Mouse (Mus musculus) heart, embryonic 16.5 days (tissue): Measurements from ENCODE around the gene Epb41l5. TPM values are rescaled to one million over a fixed set of nuclear protein-coding genes. Genes with fewer than 3 reads are reported as not detected.

Experiments
- ATAC-seq: fragments of 200-750 bp; cut with Nextera tagmentation; replicated peaks from 2 replicates; pipeline ENCODE4 v1.8.0; 2017; ENCODE audit warnings: moderate number of reproducible peaks; ENCODE audit not compliant: insufficient read depth, low FRiP score; ENCODE audit errors: extremely low read depth
- H3K27ac ChIP-seq: fragments of 300-500 bp; sonication (generic); 2 replicates; pipeline ENCODE4 v1.5.1; 2014; ENCODE audit warnings: mild to moderate bottlenecking, low read length, control low read depth, moderate library complexity
- H3K27me3 ChIP-seq: fragments of 300-500 bp; sonication (generic); 2 replicates; pipeline ENCODE4 v1.6.1; 2014; ENCODE audit warnings: low read length, mixed read lengths; ENCODE audit not compliant: control insufficient read depth, insufficient read depth
- H3K36me3 ChIP-seq: fragments of 300-500 bp; sonication (generic); 2 replicates; pipeline ENCODE4 v1.6.1; 2014; ENCODE audit not compliant: control insufficient read depth, insufficient read depth
- H3K4me1 ChIP-seq: fragments of 300-500 bp; sonication (generic); 2 replicates; pipeline ENCODE4 v1.6.1; 2014; ENCODE audit warnings: low read length, mixed read lengths; ENCODE audit not compliant: control insufficient read depth, insufficient read depth
- H3K4me2 ChIP-seq: fragments of 300-500 bp; sonication (generic); 2 replicates; pipeline ENCODE4 v1.6.1; 2014; ENCODE audit warnings: low read depth, mild to moderate bottlenecking, control low read depth, low read length
- H3K4me3 ChIP-seq: fragments of 300-500 bp; sonication (generic); 2 replicates; pipeline ENCODE4 v1.5.1; 2014; ENCODE audit warnings: mild to moderate bottlenecking, control low read depth, low read length
- H3K9ac ChIP-seq: fragments of 300-500 bp; sonication (generic); 2 replicates; pipeline ENCODE4 v1.6.1; 2014; ENCODE audit warnings: low read length, control low read depth
- H3K9me3 ChIP-seq: fragments of 300-500 bp; sonication (generic); replicated peaks from 2 replicates; pipeline ENCODE4 v1.6.1; 2016; ENCODE audit warnings: low read length; ENCODE audit not compliant: control insufficient read depth
- WGBS: fragments of 180-500 bp; shearing (Covaris S2); extraction: QIAGEN DNeasy Blood & Tissue Kit; methylation state at CpG from one replicate; pipeline ENCODE4 v1.1.7; 2014; 5-methylcytosine and 5-hydroxymethylcytosine counted together
- polyA plus RNA-seq: library from polyadenylated mRNA; unstranded; fragments of >200 nt; fragmentation: Nextera tagmentation; extraction: Ambion mirVana; gene quantifications from 2 replicates; pipeline ENCODE4 v1.2.1, GENCODE M21; 2015

Epb41l5 gene
- polyA plus RNA-seq, 1 experiment from 2014 or later = 12.7 TPM

DNA sequence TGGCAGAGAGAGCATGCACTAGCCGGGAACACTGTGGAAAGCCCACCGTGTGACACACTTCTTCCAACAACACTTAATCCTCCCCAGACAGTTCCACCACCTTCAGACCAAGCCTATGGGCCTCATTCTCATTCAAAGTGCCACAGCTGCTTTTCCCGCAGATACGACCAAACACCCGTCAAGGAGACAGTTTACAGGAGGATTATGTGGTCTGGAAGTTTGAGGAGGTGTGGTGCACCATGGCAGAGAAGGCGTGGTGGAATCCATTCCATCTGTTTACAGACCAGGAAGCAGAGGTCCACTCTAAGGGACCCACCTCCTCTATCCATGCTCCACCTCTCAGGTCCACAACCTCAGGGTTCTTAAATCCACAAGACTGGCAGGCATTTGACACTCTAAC, 129.5 kb downstream of the Epb41l5 start:
- no peaks in the 10 kb centered on the region for H3K36me3 ChIP-seq
- 77% methylated on average over 6 of the region's 6 CpGs for WGBS
- no peak for ATAC-seq
- H3K27me3 ChIP-seq = no peaks in the 10 kb centered on the region
- H3K27ac ChIP-seq = no peak overlapping the region
- H3K4me1 ChIP-seq = peaks cover 6% of the 10 kb centered on the region
- H3K4me2 ChIP-seq = no peak overlapping the region
- H3K4me3 ChIP-seq = no peak overlapping the region
- H3K9me3 ChIP-seq = 0 out of 2 replicates have a peak, but pooled peaks cover 4% of the 10 kb centered on the region
- H3K9ac ChIP-seq = no peak overlapping the region

- no peak for ATAC-seq
- Histone ChIP-seq H3K4me2 (no peak overlapping the region), H3K27ac (no peak overlapping the region)
Observed at GRCm38 (mm10) chr1:119518786-119519185, 130.0 kb downstream of the Epb41l5 start.

DNA sequence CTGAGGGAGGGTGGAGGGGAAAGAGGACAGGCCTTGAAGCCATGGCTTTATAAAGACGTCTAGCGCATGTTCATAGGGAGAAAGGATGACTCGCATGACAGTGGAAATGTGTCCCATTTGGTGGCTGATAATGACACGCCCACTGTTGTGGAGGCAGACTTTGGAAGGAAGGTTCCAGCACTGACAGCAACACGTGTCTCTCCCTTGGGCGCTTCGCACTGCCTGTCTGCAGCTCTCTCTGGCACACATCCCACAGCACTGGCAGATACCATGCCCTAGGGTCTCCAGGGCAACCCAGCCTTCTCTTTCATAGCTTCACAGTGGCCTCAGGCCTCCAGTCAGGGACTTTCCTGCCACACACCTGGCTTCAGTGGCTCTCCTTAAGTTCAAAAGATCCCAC, 130.7 kb downstream of the Epb41l5 start:
- Histone ChIP-seq H3K9ac (no peak overlapping the region), H3K27ac (peak overlapping the region; percentile 32; the same call in 1 of the 2 replicates), H3K9me3 (0 out of 2 replicates have a peak, but pooled peaks cover 4% of the 10 kb centered on the region), H3K27me3 (no peaks in the 10 kb centered on the region), H3K36me3 (no peaks in the 10 kb centered on the region), H3K4me1 (peaks cover 6% of the 10 kb centered on the region), H3K4me2 (no peak overlapping the region), H3K4me3 (no peak overlapping the region)
- 53% methylated on average over 7 of the region's 7 CpGs for WGBS
- ATAC-seq = no peak

More at GRCm38 (mm10) chr1:119518786-119519185, 130.0 kb downstream of the Epb41l5 start:
- Histone ChIP-seq H3K9me3 (0 out of 2 replicates have a peak, but pooled peaks cover 4% of the 10 kb centered on the region), H3K27me3 (no peaks in the 10 kb centered on the region), H3K4me1 (peaks cover 6% of the 10 kb centered on the region), H3K36me3 (no peaks in the 10 kb centered on the region), H3K4me3 (no peak overlapping the region), H3K9ac (no peak overlapping the region)

GRCm38 (mm10) chr1:119510857-119511256, 137.9 kb downstream of the Epb41l5 start:
- H3K4me1 ChIP-seq = peaks cover 10% of the 10 kb centered on the region
- peak overlapping the region; percentile 70 for H3K27ac ChIP-seq
- no peak; the same call in 1 of the 2 replicates for ATAC-seq
- H3K4me2 ChIP-seq = no peak overlapping the region
- H3K4me3 ChIP-seq = no peak overlapping the region
- no peaks in the 10 kb centered on the region for H3K36me3 ChIP-seq
- H3K9ac ChIP-seq = no peak overlapping the region
- 67% methylated on average over 8 of the region's 8 CpGs for whole genome bisulfite sequencing
- H3K27me3 ChIP-seq = no peaks in the 10 kb centered on the region
- no peaks in the 10 kb centered on the region for H3K9me3 ChIP-seq

- H3K27me3 ChIP-seq = no peaks in the 10 kb centered on the region
- peaks cover 10% of the 10 kb centered on the region for H3K4me1 ChIP-seq
- no peak for ATAC-seq
- no peak overlapping the region for H3K4me2 ChIP-seq
- H3K9me3 ChIP-seq = no peaks in the 10 kb centered on the region
- 49% methylated on average over 9 of the region's 9 CpGs for WGBS
- H3K9ac ChIP-seq = no peak overlapping the region
- H3K27ac ChIP-seq = peak overlapping the region; percentile 70
- no peaks in the 10 kb centered on the region for H3K36me3 ChIP-seq
- H3K4me3 ChIP-seq = no peak overlapping the region
Observed at GRCm38 (mm10) chr1:119510409-119510808, 138.4 kb downstream of the Epb41l5 start.

DNA sequence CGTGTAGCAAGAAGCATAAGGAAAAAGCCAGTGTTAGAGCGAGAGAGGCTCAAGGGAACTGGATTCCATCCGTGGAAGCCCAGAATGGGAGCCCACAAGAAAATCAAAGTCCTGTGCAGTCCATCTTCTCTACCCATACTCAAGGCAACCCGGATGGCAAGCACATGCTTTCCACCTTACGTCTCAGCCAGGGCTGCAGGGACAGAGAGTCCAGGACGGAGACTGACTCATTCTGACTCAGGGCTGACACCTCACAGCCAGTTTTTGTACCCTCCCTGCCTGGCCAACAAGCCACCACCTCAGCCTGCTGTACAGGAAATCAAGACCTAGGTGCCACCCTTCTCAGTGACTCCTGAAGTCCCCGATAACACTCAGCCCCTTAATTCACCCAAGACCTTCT, 139.3 kb downstream of the Epb41l5 start:
- WGBS = 74% methylated on average over 7 of the region's 7 CpGs

DNA sequence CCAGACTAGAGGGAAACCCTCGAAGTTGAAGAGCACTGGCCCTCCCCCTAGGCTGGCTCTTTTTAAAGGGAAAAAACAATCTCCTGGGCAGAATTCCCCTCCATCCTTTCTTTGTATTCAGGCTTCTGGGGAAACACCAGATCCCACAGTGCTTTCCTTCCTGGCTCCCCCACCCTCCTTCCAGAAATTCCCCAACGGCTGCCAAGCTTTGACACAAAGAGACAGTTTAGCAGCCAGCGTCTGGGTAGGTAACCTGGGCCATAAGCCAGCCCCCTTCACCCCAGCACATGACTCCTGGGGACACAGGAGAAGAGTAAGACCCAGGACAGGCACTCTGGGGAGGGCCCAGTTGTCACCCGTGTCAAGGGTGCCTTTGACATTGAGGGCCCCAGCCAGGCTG, 140.3 kb downstream of the Epb41l5 start:
- no peak for ATAC-seq
- Histone ChIP-seq H3K4me3 (no peak overlapping the region), H3K36me3 (no peaks in the 10 kb centered on the region), H3K27me3 (no peaks in the 10 kb centered on the region), H3K4me1 (peaks cover 14% of the 10 kb centered on the region), H3K9me3 (no peaks in the 10 kb centered on the region), H3K4me2 (no peak overlapping the region), H3K27ac (peak overlapping the region; percentile 77), H3K9ac (no peak overlapping the region)
- WGBS = 31% methylated on average over 4 of the region's 4 CpGs

More for the DNA sequence above, 139.3 kb downstream of the Epb41l5 start:
- H3K4me3 ChIP-seq = no peak overlapping the region
- peaks cover 14% of the 10 kb centered on the region for H3K4me1 ChIP-seq
- no peaks in the 10 kb centered on the region for H3K36me3 ChIP-seq
- H3K9me3 ChIP-seq = no peaks in the 10 kb centered on the region
- no peak for ATAC-seq
- no peak overlapping the region for H3K9ac ChIP-seq
- H3K27me3 ChIP-seq = no peaks in the 10 kb centered on the region
- H3K4me2 ChIP-seq = no peak overlapping the region
- no peak overlapping the region for H3K27ac ChIP-seq

DNA sequence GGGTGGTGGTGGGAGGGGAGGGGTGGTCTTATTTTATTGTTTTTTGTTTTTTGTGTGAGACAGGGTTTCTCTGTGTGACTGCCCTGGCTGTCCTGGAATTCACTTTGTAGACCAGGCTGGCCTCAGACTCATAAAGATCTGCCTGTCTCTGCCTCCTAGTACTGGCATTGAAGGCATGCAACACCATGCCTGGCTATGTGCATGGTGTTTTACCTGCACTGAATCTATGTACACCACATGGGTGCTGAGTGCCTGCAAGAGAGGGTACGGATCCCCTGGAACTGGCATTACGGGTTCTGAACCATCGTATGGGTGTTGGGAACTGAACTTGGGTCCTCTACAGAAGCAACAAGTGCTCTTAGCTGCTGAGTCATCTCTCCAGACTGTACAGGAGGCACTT, 142.8 kb downstream of the Epb41l5 start:
- H3K4me2 ChIP-seq = no peak overlapping the region
- H3K36me3 ChIP-seq = peaks cover under 1% of the 10 kb centered on the region; the same call in 1 of the 2 replicates
- H3K9me3 ChIP-seq = no peaks in the 10 kb centered on the region
- no peak overlapping the region for H3K27ac ChIP-seq
- WGBS = 93% methylated on average over 3 of the region's 3 CpGs
- no peak overlapping the region for H3K9ac ChIP-seq
- no peaks in the 10 kb centered on the region for H3K27me3 ChIP-seq
- H3K4me1 ChIP-seq = peaks cover 30% of the 10 kb centered on the region
- no peak for ATAC-seq
- no peak overlapping the region for H3K4me3 ChIP-seq

GRCm38 (mm10) chr1:119504260-119505062, 144.3 kb downstream of the Epb41l5 start, which contains the start of gene Ralb:
Gene Ralb (minus strand): TSS chr1:119504794.
- H3K9me3 ChIP-seq = 0 out of 2 replicates have a peak, but pooled peaks cover 3% of the 10 kb centered on the region
- ATAC-seq = peak; percentile 97
- H3K36me3 ChIP-seq = peaks cover 8% of the 10 kb centered on the region
- H3K4me3 ChIP-seq = peak within 1 kb of the TSS; percentile 85
- peak within 1 kb of the TSS; percentile 93 for H3K27ac ChIP-seq
- H3K27me3 ChIP-seq = no peaks in the 10 kb centered on the region
- peak within 1 kb of the TSS; percentile 77 for H3K4me2 ChIP-seq
- peak within 1 kb of the TSS; percentile 92 for H3K9ac ChIP-seq
- WGBS = under 1% methylated on average over 57 of the region's 57 CpGs
- H3K4me1 ChIP-seq = peaks cover 31% of the 10 kb centered on the region
